Mouse (Mus musculus) olfactory bulb, adult 2 months (tissue): Measurements from ENCODE around the gene Rab31.

Source experiments
- CTCF ChIP-seq: fragments of 200-500 bp; IDR thresholded peaks from 2 replicates; pipeline ENCODE4 v1.5.1; 2012; ENCODE audit warnings: low read depth, mild to moderate bottlenecking, low read length, moderate library complexity; ENCODE audit not compliant: insufficient read depth
- POLR2A ChIP-seq: fragments of 200-500 bp; IDR thresholded peaks from 2 replicates; pipeline ENCODE4 v1.6.1; 2012; ENCODE audit warnings: mild to moderate bottlenecking, low read depth, low read length, moderate library complexity; ENCODE audit not compliant: insufficient read depth

- TF ChIP-seq POLR2A (no peak), CTCF (no peak)
These were observed 88.8 kb downstream of the Rab31 start for GRCm38 (mm10) chr17:65683731-65684130.
